Mouse (Mus musculus) thymus, postnatal 14 days (tissue): ENCODE measurements around the gene Gfra1.

Experiments used
- DNase-seq: peaks from one replicate; pipeline ENCODE4 v3.0.0; 2021

Gene Gfra1

GRCm38 (mm10) chr19:58244148-58244547 is 211.6 kb downstream of the Gfra1 start:
- no peak for DNase-seq

- no peak for DNase-seq
These were observed 212.1 kb downstream of the Gfra1 start for GRCm38 (mm10) chr19:58243604-58244003.

GRCm38 (mm10) chr19:58238325-58238724 is 217.4 kb downstream of the Gfra1 start:
- no peak for DNase-seq

DNA sequence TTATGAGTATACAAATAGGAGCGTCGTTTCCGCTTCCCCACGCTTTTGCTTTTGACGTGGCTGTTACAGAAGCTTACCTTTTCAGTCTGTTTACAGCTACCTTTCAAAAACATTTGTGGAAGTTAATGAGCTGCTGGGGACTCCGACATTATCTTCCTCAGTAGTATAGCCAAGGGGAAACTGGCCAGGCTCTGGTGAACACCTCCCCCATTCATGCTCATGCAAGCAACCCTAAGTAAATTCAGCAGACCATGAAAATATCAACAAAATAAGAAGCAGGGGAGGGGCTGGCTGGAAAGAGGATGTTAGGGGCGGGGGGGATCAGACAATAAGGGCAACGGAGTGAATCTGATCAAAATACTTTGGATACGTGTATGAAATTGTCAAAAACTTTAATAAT is 228.0 kb downstream of the Gfra1 start:
- DNase-seq = no peak

GRCm38 (mm10) chr19:58226882-58227281 is 228.8 kb downstream of the Gfra1 start:
- no peak for DNase-seq

DNA sequence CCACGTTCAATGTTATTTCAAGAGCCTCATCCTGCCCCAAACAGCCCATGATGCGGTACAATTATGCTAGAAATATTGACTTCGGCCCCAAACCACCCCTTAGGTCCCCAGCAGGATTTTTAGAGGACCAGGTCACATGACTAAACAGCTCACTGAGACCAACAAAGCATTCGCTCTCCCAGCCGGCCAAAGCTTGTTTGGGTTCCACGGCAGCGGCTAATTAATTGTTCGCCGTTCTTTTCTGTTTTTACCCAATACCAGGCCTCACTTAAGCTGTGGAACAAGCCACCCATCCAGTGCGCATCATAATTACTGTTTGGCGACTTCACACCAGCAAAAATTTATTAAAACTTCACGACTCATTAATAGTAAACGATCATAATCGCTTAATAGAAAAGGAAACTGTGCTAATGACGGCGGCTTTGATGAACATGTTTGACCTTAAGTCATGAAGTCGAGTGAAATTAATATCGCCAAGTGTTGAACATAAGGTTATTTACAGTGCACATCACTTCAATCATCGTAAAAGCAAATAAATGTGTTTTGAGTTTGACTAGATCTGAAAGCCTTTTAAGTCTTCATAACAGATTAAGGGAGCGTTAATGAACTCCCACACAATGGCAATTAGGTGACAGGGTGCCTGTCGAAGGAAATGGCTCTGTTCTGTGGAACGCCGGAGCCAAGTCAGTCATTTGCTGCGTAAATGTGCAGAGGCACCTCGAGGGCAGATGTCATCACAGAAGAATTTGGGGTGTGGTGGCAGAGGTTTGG is 235.5 kb downstream of the Gfra1 start:
- DNase-seq = no peak

GRCm38 (mm10) chr19:58217591-58217990 is 238.1 kb downstream of the Gfra1 start:
- DNase-seq = no peak

DNA sequence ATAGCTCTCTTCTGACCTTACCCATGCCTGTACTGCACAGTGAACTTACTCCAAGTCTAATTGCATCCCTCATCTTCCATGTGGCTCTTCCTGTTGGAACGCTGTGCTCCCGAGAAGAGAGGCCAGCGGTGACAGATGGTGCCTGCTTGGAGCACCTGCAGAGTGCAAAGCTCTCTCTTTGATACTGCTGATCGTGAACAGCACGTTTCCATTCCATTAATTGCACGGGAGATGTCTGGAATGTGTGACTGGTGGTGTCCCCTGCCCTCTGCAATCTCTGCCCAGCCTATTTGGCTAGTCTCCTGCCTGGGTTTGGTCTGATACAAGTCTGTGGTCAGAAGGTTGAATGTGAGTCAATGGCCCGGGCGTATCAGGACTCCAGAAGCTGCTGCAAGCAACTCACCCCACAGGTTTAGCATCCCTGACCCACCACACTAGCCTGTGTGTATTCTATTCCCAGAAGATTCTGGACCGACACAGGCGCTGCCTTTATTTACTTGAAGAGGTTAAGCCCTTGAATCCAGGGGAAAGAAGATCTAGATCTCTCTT is 249.1 kb downstream of the Gfra1 start:
- DNase-seq = no peak

GRCm38 (mm10) chr19:58205470-58205869 is 250.2 kb downstream of the Gfra1 start:
- no peak for DNase-seq

DNA sequence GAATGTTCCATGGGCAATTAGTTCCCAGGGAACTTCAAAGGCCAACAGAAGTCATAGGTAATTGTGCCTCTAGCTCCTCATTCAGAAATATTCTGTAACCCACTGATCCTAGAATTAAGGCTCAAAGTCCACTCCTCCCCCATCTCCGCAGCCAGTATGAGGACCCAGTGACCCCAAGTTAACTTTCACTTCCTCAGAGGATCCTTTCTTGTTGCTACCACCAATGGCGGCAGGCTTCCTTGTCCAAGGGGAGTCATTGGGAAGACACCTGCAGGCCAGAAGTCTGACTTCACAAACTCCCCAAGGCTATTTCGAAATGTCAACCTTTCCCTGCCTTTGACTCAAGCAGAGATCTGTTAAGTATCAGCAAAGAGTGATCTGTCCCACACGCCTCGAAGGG is 253.1 kb downstream of the Gfra1 start:
- DNase-seq = no peak

- no peak for DNase-seq
These were observed 256.0 kb downstream of the Gfra1 start for GRCm38 (mm10) chr19:58199679-58200078.

GRCm38 (mm10) chr19:58193733-58194456 is 261.8 kb downstream of the Gfra1 start:
- DNase-seq = no peak

- DNase-seq = no peak
These were observed 264.8 kb downstream of the Gfra1 start for GRCm38 (mm10) chr19:58190947-58191346.

DNA sequence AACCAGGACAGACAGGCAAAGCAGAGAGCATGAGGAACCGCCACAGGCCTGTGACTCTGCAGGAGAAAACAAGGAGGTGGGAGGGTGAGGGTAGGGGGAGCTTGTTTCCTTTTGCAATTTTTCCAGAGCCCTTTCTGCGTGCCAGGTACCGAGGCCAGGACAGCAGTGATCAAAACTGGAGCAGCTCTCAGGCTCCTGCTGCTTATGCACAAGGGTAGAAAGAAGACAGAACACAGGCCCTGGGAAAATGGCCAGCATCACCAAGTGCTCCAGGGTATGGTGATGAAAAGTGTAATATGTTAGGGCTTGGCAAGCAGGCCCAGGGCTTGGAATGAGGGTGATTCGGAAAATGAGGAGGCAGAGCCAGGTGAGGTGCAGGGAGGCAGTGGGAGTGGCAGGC is 269.2 kb downstream of the Gfra1 start:
- DNase-seq = no peak
